Mouse (Mus musculus) cerebellum, adult 2 months (tissue): ENCODE measurements around the gene Dppa2.

Experiments used
- CTCF ChIP-seq: fragments of 200-500 bp; IDR thresholded peaks from 2 replicates; pipeline ENCODE4 v1.5.1; 2011; ENCODE audit warnings: low read depth, mild to moderate bottlenecking, control low read depth, low read length, moderate library complexity, borderline replicate concordance; ENCODE audit not compliant: insufficient read depth
- POLR2A ChIP-seq: fragments of 200-500 bp; IDR thresholded peaks from 2 replicates; pipeline ENCODE4 v1.6.1; 2011; ENCODE audit warnings: low read length, control low read depth, borderline replicate concordance; ENCODE audit not compliant: insufficient read depth

- TF ChIP-seq CTCF (no peak), POLR2A (no peak)
Measured at GRCm38 (mm10) chr16:48262901-48263300, 40.8 kb upstream of the Dppa2 start.
